Mouse (Mus musculus) kidney, adult 9 months (tissue): Measurements from ENCODE around the gene Tmem208.

Experiments
- DNase-seq: peaks from one replicate; pipeline ENCODE4 v3.0.0; 2022

Gene Tmem208

DNA sequence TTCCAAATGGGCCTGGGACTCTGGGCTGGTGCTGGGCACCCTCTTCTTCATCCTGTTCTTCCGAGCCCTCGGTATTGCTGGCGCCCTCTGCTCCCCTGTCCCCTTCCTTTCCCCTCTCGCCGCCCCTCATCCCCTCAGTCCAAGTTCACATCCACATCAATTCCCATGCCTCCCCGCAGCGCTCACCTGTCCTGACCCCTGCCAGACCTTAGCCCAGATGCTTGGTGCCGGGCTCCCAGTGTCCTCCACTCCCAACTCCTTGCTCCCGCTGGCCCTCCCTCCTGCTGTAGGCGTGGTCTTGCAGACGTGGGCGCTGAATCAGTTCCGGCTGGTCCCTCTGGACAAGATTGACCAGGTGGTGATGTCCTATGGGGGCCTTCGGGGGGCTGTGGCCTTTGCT, 30.5 kb downstream of the Tmem208 start:
- no peak for DNase-seq

DNA sequence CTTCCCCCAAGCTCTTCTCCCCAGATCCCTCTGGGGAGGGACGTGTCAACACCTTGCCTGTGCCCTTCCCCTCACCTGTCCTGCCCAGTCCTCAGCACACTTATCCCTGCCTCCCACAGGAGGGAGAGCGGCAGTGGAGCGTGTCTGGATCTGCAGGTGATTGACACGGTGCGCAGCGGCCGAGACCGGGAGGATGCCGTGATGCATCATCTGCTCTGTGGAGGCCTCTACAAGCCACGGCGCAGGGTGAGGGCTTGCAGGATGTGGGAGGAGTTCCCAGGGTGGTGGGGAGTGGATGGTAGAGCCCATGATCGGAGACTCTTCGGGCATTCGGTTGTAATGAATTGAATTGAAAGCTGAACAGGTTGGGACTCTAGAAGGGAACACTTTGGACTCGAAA, 33.1 kb downstream of the Tmem208 start:
- no peak for DNase-seq

DNA sequence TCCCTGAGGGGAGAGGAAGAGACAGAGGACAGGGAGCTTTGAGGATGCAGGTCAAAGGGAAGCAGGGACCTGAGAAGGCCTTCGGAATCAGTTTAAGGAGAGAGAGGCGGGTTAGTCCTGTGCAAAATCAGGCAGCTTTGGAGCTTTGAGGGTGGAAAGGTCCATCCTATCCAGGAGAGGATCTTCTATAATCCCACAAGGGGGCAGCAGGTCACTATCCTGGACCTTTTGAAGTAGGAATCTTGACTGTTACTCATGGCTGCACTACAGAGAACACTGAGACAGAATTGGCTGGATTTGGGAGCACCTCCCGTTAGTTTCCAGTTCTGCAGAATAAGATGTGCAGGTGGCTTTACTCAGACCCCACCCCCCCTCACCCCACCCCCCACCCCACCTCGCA, 33.5 kb downstream of the Tmem208 start:
- no peak for DNase-seq

DNA sequence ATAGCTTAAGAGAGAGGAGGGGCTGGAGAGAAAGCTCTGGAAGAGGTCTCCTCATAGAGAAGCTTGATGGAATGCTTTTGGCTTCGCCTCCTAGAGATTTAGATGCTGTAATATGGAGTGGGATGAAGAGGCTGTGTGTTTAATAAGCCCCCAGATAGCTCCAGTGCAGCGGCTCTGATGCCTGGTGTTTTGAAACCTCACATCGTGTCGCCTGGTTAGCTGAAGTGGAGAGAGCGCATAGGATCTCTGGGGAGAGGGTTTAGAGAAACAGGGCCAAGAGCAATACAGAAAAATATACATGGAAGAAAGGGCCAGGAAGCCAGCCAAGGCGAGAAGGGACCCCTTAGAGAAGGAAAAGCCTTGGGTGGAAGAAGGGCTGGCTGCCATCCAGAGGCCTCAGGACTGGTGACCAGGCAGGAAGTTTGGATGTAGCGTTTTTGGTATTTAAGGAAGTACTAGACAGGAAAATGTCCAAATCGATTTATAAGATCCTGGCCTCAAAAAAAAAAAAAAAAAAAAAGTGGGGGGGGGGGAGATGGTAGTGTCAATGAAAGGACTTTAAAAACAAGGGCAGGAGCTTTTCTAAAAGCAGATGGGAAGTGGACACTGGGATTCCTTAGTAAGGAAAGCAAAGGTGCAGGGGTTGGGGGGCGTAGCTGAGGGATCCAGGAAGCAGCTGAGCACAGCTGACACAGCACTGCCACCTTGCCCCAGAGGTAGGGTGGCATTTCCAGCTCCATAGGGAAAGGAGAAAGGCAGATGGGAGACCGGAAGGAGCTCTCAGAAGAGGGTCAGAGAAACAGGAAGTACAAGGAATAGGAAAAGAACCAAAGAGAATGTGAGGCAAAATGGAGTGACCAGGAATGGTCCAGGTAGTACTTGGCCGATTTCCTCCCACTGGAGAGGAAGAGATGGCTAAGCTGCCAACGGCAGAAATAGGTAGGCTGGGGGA, 35.9 kb downstream of the Tmem208 start:
- DNase-seq, result peak; percentile 43

DNA sequence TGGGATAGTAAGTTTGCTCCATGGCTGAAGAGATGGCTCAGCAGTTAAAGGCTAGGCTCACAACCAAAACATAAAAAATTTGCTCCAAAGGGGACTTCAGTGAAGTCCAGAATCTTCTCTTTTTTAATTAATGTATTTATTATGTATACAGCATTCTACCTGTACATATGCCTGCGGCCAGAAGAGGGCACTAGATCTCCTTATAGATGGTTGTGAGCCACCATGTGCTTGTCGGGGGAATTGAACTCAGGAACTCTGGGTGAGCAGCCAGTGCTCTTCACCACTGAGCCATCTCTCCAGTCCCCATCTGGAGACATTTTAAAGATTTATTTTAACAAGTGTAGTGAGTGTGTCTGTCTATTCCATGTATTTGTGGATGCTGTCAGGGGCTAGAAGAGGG, 41.0 kb downstream of the Tmem208 start:
- no peak for DNase-seq

DNA sequence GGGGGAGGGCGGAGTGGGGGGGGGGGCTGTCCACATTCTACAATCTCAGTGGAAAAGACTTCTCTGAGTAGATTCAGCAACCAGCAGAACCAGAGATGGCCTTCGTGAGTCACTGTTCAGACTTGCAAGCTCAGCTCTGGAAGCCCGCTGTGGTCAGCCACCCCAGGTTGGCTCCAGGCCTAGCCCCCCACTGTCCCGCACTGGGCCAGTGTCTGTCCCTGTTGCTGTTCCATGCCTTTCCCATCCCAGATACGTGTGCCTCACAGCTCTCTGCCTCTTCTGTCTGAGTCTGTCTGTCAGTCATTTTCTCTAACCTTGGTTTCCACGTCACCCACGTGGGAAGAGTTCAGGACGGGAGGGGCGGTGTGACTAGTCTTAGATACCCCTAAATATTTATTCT, 46.3 kb downstream of the Tmem208 start:
- no peak for DNase-seq

DNA sequence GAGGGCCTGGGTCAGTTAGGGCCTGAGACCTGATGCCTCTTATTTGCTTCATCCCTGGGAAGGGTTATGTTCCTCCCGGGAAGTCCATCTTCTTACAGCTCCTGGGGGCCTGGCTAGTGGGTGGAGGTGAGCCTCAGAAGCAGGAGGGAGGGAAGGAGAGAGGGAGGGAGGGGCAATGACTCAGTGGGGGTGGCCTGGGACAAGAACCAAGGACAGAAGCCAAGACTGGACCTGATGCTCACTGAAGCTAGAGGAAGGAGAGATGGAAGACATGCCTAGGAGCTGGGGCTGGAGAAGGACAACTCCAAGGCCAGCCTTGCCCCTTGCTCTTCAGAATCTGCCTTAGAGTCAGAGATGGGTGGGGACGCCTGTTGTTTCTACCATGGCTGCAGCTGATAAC, 46.9 kb downstream of the Tmem208 start, which contains the start of gene Plekhg4:
Gene Plekhg4, plus strand, starts transcription at position 243 of the 400 bp plus-strand sequence.
- DNase-seq, result no peak

DNA sequence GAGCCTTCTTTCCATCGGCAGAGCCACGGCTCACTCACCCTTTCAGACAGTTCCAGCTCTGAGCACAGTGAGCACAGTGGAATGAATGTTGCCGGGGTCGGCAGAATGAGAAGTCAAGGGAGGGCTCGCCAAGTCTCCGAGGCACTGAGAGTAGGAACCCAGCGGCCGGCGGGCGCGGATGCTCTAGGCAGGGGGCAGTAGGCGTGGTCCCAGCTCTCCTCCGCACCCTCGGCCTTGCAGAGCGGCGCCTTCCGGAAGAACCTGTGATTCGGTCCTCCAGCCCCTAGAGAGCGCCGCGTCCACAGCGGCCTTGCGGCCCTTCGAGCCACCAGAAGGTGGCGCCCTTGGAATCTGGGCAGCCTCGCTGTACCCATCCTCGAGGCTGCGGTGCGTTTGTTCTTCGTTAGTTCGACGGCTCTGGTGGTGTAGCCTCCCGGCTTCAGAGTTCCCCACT, 48.4 kb downstream of the Tmem208 start:
- DNase-seq, result no peak

DNA sequence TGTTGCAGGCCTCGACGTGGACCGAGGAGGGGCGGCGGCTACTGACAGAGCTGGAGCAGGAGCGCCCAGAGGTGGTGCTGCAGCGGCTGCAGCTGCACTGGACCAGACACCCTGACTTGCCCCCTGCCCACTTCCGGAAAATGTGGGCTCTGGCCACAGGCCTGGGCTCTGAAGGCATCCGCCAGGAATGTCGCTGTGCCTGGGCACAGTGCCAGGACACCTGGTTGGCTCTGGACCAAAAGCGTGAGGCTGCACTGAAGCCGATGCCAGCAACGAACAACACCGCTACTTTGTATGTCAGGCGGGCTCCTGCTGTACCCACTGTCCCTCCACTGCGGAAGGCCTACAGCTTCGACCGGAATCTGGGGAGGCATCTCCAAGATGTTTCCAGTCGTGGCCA, 52.5 kb downstream of the Tmem208 start:
- DNase-seq, result peak; percentile 65

DNA sequence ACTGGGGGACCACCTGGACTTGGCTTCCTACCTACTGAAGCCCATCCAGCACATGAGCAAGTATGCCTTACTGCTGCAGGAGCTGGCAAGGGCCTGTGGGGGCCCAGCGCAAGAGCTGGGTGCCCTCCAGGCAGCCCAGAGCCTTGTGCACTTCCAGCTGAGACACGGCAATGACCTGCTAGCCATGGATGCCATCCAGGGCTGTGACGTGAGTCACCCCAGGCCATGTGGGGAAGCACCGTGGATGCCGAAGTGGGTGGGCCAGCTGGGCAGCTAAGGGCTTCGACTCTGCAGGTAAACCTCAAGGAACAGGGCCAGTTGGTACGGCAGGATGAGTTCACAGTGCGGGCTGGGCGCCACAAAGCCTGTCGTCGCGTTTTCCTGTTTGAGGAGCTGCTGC, 54.2 kb downstream of the Tmem208 start:
- no peak for DNase-seq

DNA sequence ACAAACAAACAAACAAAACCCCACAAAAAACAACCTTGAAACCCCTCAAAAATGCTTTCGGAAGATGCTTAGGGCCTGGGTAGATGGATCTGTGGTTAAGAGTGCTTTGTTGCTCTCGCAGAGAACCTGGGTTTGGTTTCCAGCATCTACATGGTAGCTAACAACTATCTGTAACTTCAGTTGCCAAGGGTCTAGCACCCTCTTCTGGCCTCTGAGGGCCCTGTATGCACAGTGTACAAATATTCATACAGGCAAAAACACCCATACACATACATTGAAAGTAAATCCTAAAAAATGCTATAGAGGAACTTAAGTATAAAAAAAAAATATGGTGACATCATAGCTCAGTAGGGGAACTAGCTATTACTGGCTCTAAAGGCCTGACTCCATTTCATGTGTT, 57.9 kb downstream of the Tmem208 start:
- DNase-seq, result no peak
